Mouse (Mus musculus) limb, embryonic 12.5 days (tissue): ENCODE results near the gene Rab5c. TPM values are rescaled to one million over a fixed set of nuclear protein-coding genes. Genes with fewer than 3 reads are reported as not detected.
A peak's percentile ranks its signal among the peaks of the same experiment; 100 is the strongest.

ENCODE experiments used
- ATAC-seq: fragments of 200-750 bp; cut with Nextera tagmentation; 2 replicates; pipeline ENCODE4 v1.8.0; 2017; ENCODE audit warnings: low read depth, moderate TSS enrichment; ENCODE audit not compliant: insufficient number of reproducible peaks, insufficient read depth, low FRiP score, low TSS enrichment
- H3K27ac ChIP-seq: fragments of 300-500 bp; sonication (generic); 2 replicates; pipeline ENCODE4 v1.5.1; 2016; ENCODE audit warnings: mild to moderate bottlenecking, moderate library complexity
- H3K27me3 ChIP-seq: fragments of 300-500 bp; sonication (generic); 2 replicates; pipeline ENCODE4 v1.6.1; 2016; ENCODE audit warnings: mild to moderate bottlenecking, moderate library complexity
- H3K36me3 ChIP-seq: fragments of 300-500 bp; sonication (generic); 2 replicates; pipeline ENCODE4 v1.6.1; 2016; ENCODE audit warnings: mild to moderate bottlenecking, moderate library complexity
- H3K4me1 ChIP-seq: fragments of 300-500 bp; sonication (generic); replicated peaks from 2 replicates; pipeline ENCODE4 v1.6.1; 2016
- H3K4me2 ChIP-seq: fragments of 300-500 bp; sonication (generic); 2 replicates; pipeline ENCODE4 v1.6.1; 2016; ENCODE audit warnings: mild to moderate bottlenecking, moderate library complexity
- H3K4me3 ChIP-seq: fragments of 300-500 bp; sonication (generic); replicated peaks from 2 replicates; pipeline ENCODE4 v1.5.1; 2016; ENCODE audit warnings: mild to moderate bottlenecking
- H3K9ac ChIP-seq: fragments of 300-500 bp; sonication (generic); replicated peaks from 2 replicates; pipeline ENCODE4 v1.6.1; 2016; ENCODE audit warnings: mild to moderate bottlenecking, moderate library complexity
- H3K9me3 ChIP-seq: fragments of 300-500 bp; sonication (generic); 2 replicates; pipeline ENCODE4 v1.6.1; 2016; ENCODE audit warnings: mild to moderate bottlenecking, moderate library complexity
- WGBS: fragments of 180-500 bp; shearing (Covaris S2); methylation state at CpG from one replicate; pipeline ENCODE4 v1.1.7; 2016; 5-methylcytosine and 5-hydroxymethylcytosine counted together
- polyA plus RNA-seq: library from polyadenylated mRNA; unstranded; fragments of >200 nt; fragmentation: Nextera tagmentation; extraction: Ambion mirVana; gene quantifications from 2 replicates; pipeline ENCODE4 v1.2.1, GENCODE M21; 2016

The Rab5c gene
- polyA plus RNA-seq, 1 experiment from 2014 or later: 24.3 TPM

- WGBS: 85% methylated on average over 5 of the region's 5 CpGs
Measured at GRCm38 (mm10) chr11:100767871-100768270, 29.9 kb upstream of the Rab5c start.

GRCm38 (mm10) chr11:100766726-100767125, 28.7 kb upstream of the Rab5c start:
- Histone ChIP-seq H3K36me3 (no peaks in the 10 kb centered on the region), H3K27ac (no peak overlapping the region), H3K4me2 (no peak overlapping the region), H3K9me3 (no peaks in the 10 kb centered on the region), H3K4me1 (peaks cover 10% of the 10 kb centered on the region), H3K9ac (no peak overlapping the region), H3K27me3 (peaks cover 18% of the 10 kb centered on the region), H3K4me3 (no peak overlapping the region)
- WGBS: 80% methylated on average over 9 of the region's 9 CpGs
- ATAC-seq: no peak

More at GRCm38 (mm10) chr11:100767871-100768270, 29.9 kb upstream of the Rab5c start:
- no peak for ATAC-seq
- Histone ChIP-seq H3K36me3 (no peaks in the 10 kb centered on the region), H3K27ac (no peak overlapping the region), H3K27me3 (peaks cover 7% of the 10 kb centered on the region), H3K9ac (no peak overlapping the region), H3K4me2 (no peak overlapping the region), H3K4me3 (no peak overlapping the region), H3K9me3 (no peaks in the 10 kb centered on the region), H3K4me1 (peaks cover 7% of the 10 kb centered on the region)

- peaks cover 54% of the 10 kb centered on the region for H3K27me3 ChIP-seq
- 84% methylated on average over 7 of the region's 7 CpGs for WGBS
Measured at GRCm38 (mm10) chr11:100762831-100763230, 24.8 kb upstream of the Rab5c start, which contains the start of gene Hcrt. Gene Hcrt (minus strand): TSS chr11:100762931.

GRCm38 (mm10) chr11:100761547-100762045, 23.6 kb upstream of the Rab5c start:
- H3K27me3 ChIP-seq: peaks cover 64% of the 10 kb centered on the region
- H3K36me3 ChIP-seq: no peaks in the 10 kb centered on the region
- peak overlapping the region; percentile 50; the same call in 1 of the 2 replicates for H3K9ac ChIP-seq
- H3K4me3 ChIP-seq: peak overlapping the region; percentile 39
- H3K27ac ChIP-seq: no peak overlapping the region
- no peaks in the 10 kb centered on the region for H3K9me3 ChIP-seq
- H3K4me2 ChIP-seq: peak overlapping the region; percentile 71
- peaks cover 20% of the 10 kb centered on the region for H3K4me1 ChIP-seq
- under 1% methylated on average over 27 of the region's 27 CpGs for WGBS
- no peak for ATAC-seq

More at GRCm38 (mm10) chr11:100762831-100763230, 24.8 kb upstream of the Rab5c start, which contains the start of gene Hcrt:
- Histone ChIP-seq H3K36me3 (no peaks in the 10 kb centered on the region), H3K4me2 (peak within 1 kb of the TSS; percentile 71), H3K4me1 (peaks cover 20% of the 10 kb centered on the region), H3K9me3 (no peaks in the 10 kb centered on the region), H3K27ac (no peak within 1 kb of the TSS), H3K9ac (peak within 1 kb of the TSS; percentile 50; the same call in 1 of the 2 replicates), H3K4me3 (peak within 1 kb of the TSS; percentile 39)
- no peak for ATAC-seq

- Histone ChIP-seq H3K36me3 (no peaks in the 10 kb centered on the region), H3K9ac (no peak within 1 kb of the TSS), H3K4me2 (peak within 1 kb of the TSS; percentile 55), H3K27ac (no peak within 1 kb of the TSS), H3K4me1 (peaks cover 20% of the 10 kb centered on the region), H3K9me3 (no peaks in the 10 kb centered on the region), H3K4me3 (peak within 1 kb of the TSS; percentile 26), H3K27me3 (peaks cover 74% of the 10 kb centered on the region)
- WGBS: under 1% methylated on average over 51 of the region's 51 CpGs
- ATAC-seq: no peak
Measured at GRCm38 (mm10) chr11:100759611-100760233, 21.7 kb upstream of the Rab5c start, which contains the start of gene Kcnh4. Gene Kcnh4 (minus strand): TSS chr11:100759942.

GRCm38 (mm10) chr11:100758707-100759610, 20.9 kb upstream of the Rab5c start:
- 2% methylated on average over 35 of the region's 35 CpGs for WGBS
- Histone ChIP-seq H3K9ac (no peak overlapping the region), H3K4me3 (peak overlapping the region; percentile 26), H3K4me1 (peaks cover 20% of the 10 kb centered on the region), H3K27ac (no peak overlapping the region), H3K36me3 (no peaks in the 10 kb centered on the region), H3K27me3 (peaks cover 76% of the 10 kb centered on the region), H3K9me3 (no peaks in the 10 kb centered on the region), H3K4me2 (peak overlapping the region; percentile 55)
- ATAC-seq: no peak

GRCm38 (mm10) chr11:100757566-100757965, 19.6 kb upstream of the Rab5c start:
- ATAC-seq: no peak
- H3K27me3 ChIP-seq: peaks cover 78% of the 10 kb centered on the region

GRCm38 (mm10) chr11:100756476-100756875, 18.5 kb upstream of the Rab5c start:
- Histone ChIP-seq H3K9me3 (no peaks in the 10 kb centered on the region), H3K4me2 (no peak overlapping the region), H3K9ac (no peak overlapping the region), H3K4me3 (no peak overlapping the region), H3K4me1 (peaks cover 14% of the 10 kb centered on the region), H3K27ac (no peak overlapping the region), H3K27me3 (peaks cover 78% of the 10 kb centered on the region), H3K36me3 (no peaks in the 10 kb centered on the region)
- WGBS: 62% methylated on average over 6 of the region's 6 CpGs
- ATAC-seq: no peak

More at GRCm38 (mm10) chr11:100757566-100757965, 19.6 kb upstream of the Rab5c start:
- Histone ChIP-seq H3K4me1 (peaks cover 20% of the 10 kb centered on the region), H3K4me3 (no peak overlapping the region), H3K4me2 (no peak overlapping the region), H3K9me3 (no peaks in the 10 kb centered on the region), H3K9ac (no peak overlapping the region), H3K27ac (no peak overlapping the region), H3K36me3 (no peaks in the 10 kb centered on the region)
- 87% methylated on average over 12 of the region's 12 CpGs for WGBS

GRCm38 (mm10) chr11:100754693-100755057, 16.7 kb upstream of the Rab5c start:
- Histone ChIP-seq H3K27ac (no peak overlapping the region), H3K9ac (no peak overlapping the region), H3K36me3 (no peaks in the 10 kb centered on the region), H3K4me2 (no peak overlapping the region), H3K4me3 (no peak overlapping the region), H3K27me3 (peaks cover 74% of the 10 kb centered on the region), H3K9me3 (no peaks in the 10 kb centered on the region), H3K4me1 (peaks cover 7% of the 10 kb centered on the region)
- no peak for ATAC-seq
- 92% methylated on average over 3 of the region's 3 CpGs for WGBS

GRCm38 (mm10) chr11:100754021-100754692, 16.1 kb upstream of the Rab5c start:
- Histone ChIP-seq H3K9ac (no peak overlapping the region), H3K4me1 (peaks cover 3% of the 10 kb centered on the region; the same call in 1 of the 2 replicates), H3K9me3 (no peaks in the 10 kb centered on the region), H3K27me3 (peaks cover 74% of the 10 kb centered on the region), H3K4me2 (no peak overlapping the region), H3K36me3 (no peaks in the 10 kb centered on the region), H3K27ac (no peak overlapping the region), H3K4me3 (no peak overlapping the region)
- ATAC-seq: no peak
- 81% methylated on average over 12 of the region's 12 CpGs for WGBS
